Mouse (Mus musculus): ENCODE data around the gene Ripk1. TPM values are rescaled to one million over a fixed set of nuclear protein-coding genes. Genes with fewer than 3 reads are reported as not detected.

Ripk1 gene
- 19.6 and 20.2 TPM in 2 replicates for polyA plus RNA-seq (2016; fragmentation: Nextera tagmentation; extraction: Ambion mirVana)

DNA sequence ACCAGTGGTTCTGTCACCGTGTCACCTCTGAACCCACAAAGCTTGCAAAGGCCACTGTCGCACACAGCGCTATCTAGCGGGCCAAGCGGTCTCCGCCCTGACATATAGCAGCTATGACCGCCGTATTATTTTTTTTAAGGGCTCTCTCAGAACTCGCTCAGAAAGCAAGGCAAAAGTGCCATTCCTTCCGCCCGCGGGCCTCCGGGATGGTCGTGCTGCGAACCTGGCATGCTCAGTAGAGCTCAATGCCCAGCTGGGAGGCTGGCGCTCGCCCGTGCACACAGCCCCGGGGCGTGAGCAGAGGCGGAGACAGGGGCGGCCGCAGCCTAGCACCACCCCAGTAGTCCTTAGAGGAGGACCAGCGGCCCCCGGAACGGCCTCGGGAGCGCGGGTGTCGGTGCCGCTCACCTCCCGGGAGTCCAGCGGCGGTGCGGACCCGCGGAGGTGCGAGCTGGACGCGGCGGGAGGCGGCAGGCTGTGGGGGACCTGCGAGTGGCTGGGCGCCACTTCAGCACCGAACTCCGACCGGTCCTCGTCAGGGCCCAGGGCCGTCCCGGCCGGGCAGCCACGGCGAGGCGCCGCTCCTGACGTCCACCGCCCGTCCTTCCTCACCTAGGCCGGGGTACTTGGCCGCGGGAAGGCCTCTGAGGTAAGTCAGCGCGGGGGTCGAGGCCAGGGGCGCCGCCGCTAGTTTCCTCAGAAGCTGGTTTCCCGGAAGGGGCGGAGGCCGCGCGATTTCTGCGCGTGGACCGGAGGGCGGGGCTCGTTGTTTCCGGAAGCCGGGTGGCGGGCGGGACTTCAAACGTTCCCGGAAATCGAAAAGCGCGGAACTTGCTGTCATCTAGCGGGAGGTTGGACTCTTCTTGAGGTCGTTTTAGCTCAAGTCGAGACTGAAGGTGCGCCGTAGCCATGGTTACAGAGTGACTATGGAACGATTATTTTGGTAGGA, at the start of gene Ripk1, which contains the start of gene Serpinb6a:
Gene Ripk1 (plus strand): TSS at position 306 of the 949 bp plus-strand sequence.
Gene Serpinb6a (minus strand): TSS at position 737 of the 949 bp plus-strand sequence.
- WGBS (ENCODE audit: insufficient replicate concordance): under 1% methylated on average over 92 of the region's 92 CpGs
- H3K9ac ChIP-seq: peak within 1 kb of the TSS; percentile 89
- no peaks in the 10 kb centered on the region for H3K9me3 ChIP-seq (replicated peaks)
- peak within 1 kb of the TSS; percentile 90 for H3K27ac ChIP-seq
- H3K4me2 ChIP-seq: peak within 1 kb of the TSS; percentile 92
- peaks cover 3% of the 10 kb centered on the region; the same call in 1 of the 2 replicates for H3K36me3 ChIP-seq
- H3K4me3 ChIP-seq: peak within 1 kb of the TSS; percentile 92
- ATAC-seq: peak; percentile 99
- H3K27me3 ChIP-seq (replicated peaks): no peaks in the 10 kb centered on the region
- H3K4me1 ChIP-seq: peaks cover 41% of the 10 kb centered on the region

DNA sequence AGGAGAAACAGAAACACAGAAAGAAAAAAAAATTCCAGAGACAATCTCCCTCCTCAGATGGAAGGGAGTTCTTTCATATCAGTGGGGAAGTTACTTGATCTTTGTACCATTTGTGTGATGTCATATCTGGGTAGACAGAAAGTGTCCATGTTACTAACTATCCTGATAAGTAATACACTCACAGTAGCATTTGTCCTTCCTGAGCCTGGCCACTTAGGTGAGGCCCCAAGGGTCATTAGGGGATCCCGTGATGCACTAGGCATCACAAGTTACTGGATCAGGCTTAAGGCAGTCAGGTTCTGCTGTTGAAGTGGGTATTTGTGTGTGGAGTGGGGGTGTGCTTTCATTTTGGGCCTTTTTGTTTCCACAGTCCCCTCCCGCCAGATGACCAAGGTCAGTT, 49.2 kb upstream of the Ripk1 start:
- no peak overlapping the region for H3K4me3 ChIP-seq
- no peaks in the 10 kb centered on the region for H3K4me1 ChIP-seq
- no peak for ATAC-seq
- no peak overlapping the region for H3K9ac ChIP-seq
- no peak overlapping the region for H3K27ac ChIP-seq
- H3K27me3 ChIP-seq (replicated peaks): no peaks in the 10 kb centered on the region
- WGBS (ENCODE audit: insufficient replicate concordance): 59% methylated on average over 2 of the region's 2 CpGs
- H3K36me3 ChIP-seq: no peaks in the 10 kb centered on the region
- no peaks in the 10 kb centered on the region for H3K9me3 ChIP-seq (replicated peaks)
- H3K4me2 ChIP-seq: no peak overlapping the region

DNA sequence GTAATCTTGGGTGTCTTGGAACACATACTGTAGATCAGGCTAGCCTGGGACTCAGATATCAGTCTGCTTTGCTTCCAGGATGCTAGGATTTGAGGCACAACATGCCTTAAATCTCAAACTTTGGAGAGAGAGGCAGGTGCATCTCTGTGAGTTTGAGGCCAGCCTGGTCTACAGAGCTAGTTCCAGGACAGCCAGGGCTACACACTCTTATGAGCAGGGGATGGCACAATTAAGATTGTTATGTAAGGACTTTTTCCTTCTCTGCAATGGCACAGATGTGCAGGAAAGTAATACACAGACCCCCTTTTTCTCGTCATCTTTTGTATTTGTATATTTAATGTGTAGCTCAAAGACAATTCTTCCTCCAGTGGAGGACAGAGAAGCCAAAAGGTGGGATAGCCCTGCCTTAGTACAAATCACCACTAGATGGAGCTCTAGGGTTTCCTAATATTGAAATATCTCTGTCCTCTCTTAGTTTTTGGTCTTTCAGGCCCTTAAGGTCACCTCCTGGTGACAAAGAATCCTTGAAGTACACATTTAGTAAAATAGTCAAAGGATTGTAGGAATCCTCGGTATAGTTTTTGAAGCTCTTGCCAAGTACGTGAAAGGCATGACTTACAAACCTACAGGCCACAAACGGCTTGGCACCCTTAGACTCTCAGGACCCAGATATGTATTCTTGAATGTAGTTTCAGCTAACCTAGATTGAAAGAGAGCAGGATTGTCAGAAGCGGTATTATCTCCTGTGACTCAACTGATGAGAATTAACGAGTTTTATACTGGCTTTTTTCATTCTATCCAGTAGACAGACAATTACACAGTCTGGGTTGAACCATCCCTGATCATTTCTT, 45.4 kb upstream of the Ripk1 start:
- H3K9me3 ChIP-seq (replicated peaks): no peaks in the 10 kb centered on the region
- no peak overlapping the region for H3K9ac ChIP-seq
- H3K4me3 ChIP-seq: no peak overlapping the region
- 36% methylated on average over 6 of the region's 6 CpGs for WGBS (ENCODE audit: insufficient replicate concordance)
- H3K36me3 ChIP-seq: no peaks in the 10 kb centered on the region
- H3K27me3 ChIP-seq (replicated peaks): no peaks in the 10 kb centered on the region
- ATAC-seq: no peak
- no peak overlapping the region for H3K4me2 ChIP-seq
- H3K27ac ChIP-seq: no peak overlapping the region
- no peaks in the 10 kb centered on the region for H3K4me1 ChIP-seq

DNA sequence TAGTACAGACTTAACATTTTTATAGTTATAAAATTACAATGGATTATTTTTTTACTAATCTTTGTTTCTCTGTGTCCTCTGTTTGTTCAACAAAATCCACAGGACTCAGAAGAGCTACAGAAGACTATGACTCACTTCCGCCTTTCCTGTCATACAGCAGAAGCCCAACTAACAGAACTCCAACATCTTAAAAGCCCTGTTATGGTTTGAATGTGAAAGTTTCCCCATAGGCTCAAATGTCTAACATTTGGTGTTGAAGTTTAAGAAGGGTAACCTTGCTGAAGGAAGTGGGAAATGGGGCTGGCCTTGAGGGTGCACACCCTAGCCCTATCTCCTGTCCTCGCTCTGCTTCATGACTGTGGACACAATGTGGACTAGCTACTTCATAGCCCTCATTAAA, 42.4 kb upstream of the Ripk1 start:
- 0 out of 2 replicates have a peak, but pooled peaks cover 4% of the 10 kb centered on the region for H3K4me1 ChIP-seq
- no peak for ATAC-seq
- 69% methylated on average over 2 of the region's 2 CpGs for WGBS (ENCODE audit: insufficient replicate concordance)
- H3K4me2 ChIP-seq: no peak overlapping the region
- H3K36me3 ChIP-seq: no peaks in the 10 kb centered on the region
- no peak overlapping the region for H3K27ac ChIP-seq
- H3K27me3 ChIP-seq (replicated peaks): no peaks in the 10 kb centered on the region
- H3K9me3 ChIP-seq (replicated peaks): no peaks in the 10 kb centered on the region
- no peak overlapping the region for H3K9ac ChIP-seq
- no peak overlapping the region for H3K4me3 ChIP-seq

DNA sequence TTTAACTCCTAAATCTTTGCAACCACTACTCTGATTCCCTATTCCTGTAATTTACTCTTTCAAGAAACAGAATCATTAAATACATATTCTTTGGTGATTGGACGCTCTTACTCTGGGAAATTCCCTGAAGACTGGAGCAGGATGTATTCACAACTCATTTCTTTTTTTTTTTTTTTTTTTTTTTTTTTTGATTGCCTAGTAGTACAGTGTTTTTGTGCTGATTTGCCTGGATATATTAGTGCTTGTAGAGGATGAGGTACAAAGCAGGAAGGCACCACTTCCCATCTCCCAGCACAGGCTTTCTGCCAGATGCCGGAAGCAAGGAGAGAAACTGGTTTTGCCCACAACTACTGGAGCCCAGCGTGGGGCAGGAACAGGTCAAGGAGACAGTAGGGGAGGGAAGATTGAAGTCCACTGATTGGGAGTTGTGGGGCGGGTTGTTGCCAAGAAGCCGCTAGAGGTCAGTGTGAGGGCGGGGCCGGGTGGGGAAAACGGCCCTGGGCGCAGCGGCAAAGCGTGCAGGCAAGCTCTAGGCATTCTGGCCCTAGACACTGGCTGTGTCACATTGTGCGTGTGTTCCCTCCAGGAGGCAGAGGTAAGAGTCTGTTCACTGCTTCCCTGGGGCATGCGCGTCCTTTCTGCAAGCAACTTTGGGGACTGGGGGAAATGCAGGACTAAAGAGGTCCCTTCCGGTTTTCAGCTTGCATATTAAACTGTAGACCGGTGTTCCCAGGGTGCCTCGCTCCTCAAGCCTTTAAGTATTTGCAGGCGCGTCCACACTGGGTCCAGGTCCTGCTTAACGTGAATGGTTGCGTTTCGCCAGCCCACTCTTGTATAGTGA, 37.7 kb upstream of the Ripk1 start, which contains the start of gene Nqo2:
Gene Nqo2 (plus strand): TSS at position 482 of the 841 bp plus-strand sequence.
- peak; percentile 81 for ATAC-seq
- H3K4me3 ChIP-seq: peak within 1 kb of the TSS; percentile 67
- no peaks in the 10 kb centered on the region for H3K9me3 ChIP-seq (replicated peaks)
- WGBS (ENCODE audit: insufficient replicate concordance): 2% methylated on average over 22 of the region's 22 CpGs
- H3K36me3 ChIP-seq: 0 out of 2 replicates have a peak, but pooled peaks cover 3% of the 10 kb centered on the region
- H3K4me1 ChIP-seq: peaks cover 28% of the 10 kb centered on the region
- peak within 1 kb of the TSS; percentile 71 for H3K9ac ChIP-seq
- H3K27me3 ChIP-seq (replicated peaks): no peaks in the 10 kb centered on the region
- H3K4me2 ChIP-seq: peak within 1 kb of the TSS; percentile 79
- peak within 1 kb of the TSS; percentile 85 for H3K27ac ChIP-seq

DNA sequence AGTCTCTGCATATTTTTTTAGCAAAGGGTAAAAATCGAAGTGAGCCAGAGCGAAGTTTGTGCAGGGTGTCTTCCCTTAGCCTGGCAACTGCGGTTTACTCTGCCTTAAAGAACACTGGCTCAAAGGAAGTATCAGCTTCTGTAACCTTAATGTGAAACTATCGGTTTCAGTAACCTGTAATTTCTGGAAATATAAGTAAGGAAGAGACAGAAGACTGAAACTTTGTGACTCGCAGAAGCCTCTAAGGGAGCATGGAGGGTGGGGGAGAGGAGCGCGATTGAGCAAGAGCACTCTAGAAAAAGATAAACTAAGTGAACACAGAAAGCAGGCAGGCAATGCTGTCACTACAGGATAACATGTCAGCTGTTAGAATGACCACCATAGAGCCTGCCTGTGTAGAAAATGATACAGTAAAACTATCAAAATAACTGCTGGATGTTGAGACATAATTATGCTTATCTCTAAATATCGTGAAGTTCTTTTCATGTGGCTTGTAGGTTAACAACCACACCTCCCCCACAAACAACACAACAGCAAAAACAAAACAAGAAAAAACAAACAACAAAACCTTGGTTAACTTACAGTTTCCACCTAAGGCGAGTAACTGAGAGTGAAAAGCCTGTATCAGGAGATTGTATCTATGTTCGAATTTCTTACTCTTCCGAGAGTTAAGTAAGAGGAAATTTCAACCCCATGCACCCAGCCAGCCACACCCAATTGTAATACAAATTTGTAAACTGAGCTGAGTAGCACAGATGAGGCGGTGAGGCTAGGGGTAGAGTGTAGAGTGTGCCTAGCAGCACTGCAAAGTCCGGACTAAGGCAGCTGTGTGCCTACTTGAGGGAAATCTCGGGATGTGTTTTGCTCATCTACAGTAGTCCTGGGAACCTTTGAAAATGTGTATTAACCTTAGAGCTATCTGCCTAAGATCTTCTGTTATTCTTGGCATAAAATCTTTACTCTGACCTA, 36.8 kb upstream of the Ripk1 start:
- WGBS (ENCODE audit: insufficient replicate concordance): 9% methylated on average over 14 of the region's 14 CpGs
- Histone ChIP-seq H3K36me3 (0 out of 2 replicates have a peak, but pooled peaks cover 3% of the 10 kb centered on the region), H3K9me3 (replicated peaks) (no peaks in the 10 kb centered on the region), H3K9ac (peak overlapping the region; percentile 71), H3K27me3 (replicated peaks) (no peaks in the 10 kb centered on the region), H3K4me1 (peaks cover 28% of the 10 kb centered on the region), H3K4me3 (peak overlapping the region; percentile 67), H3K27ac (peak overlapping the region; percentile 85), H3K4me2 (peak overlapping the region; percentile 79)
- peak; percentile 82 for ATAC-seq

DNA sequence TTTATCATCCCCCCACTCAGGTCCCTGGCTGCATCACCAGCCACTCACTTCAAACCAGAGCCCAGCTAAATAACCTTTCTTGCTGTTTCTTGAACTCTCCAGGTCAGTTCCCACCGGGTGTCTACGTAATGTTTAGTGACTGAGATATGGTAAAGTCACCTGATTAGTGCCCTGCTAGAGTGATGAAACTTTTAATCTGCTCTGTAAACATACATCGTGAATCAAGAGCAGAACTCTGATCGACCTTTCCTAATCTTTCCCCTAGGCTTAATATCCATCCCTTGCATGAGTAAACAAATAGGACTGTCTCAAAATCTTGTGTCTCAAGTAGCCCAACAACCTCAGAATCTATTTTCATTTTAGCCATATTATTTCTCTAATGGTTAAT, 36.1 kb upstream of the Ripk1 start:
- peak overlapping the region; percentile 85; the same call in 1 of the 2 replicates for H3K27ac ChIP-seq
- H3K4me3 ChIP-seq: peak overlapping the region; percentile 67
- 45% methylated on average over 4 of the region's 4 CpGs for WGBS (ENCODE audit: insufficient replicate concordance)

DNA sequence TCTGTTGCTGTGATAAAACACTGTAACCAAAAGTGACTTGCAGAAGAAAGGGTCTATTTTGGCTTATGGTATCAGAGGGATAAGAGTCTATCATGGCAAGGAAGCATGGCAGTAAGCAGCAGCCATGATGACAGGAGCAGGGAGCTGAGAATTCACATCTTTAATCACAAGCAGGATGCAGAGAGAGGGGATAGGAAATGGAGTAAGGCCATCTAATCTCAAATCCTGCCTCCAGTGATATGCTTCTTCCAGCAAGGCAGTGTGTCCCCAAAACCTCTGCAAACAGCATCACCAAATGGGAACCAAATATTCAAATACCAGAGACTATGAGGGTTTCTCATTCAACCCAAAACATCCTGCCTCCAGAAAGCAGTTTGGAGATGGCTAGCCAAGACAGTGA, 35.6 kb upstream of the Ripk1 start:
- no peak overlapping the region for H3K27ac ChIP-seq
- H3K9ac ChIP-seq: no peak overlapping the region
- H3K4me1 ChIP-seq: peaks cover 28% of the 10 kb centered on the region
- H3K4me2 ChIP-seq: no peak overlapping the region
- no peak overlapping the region for H3K4me3 ChIP-seq
- no peak for ATAC-seq
- H3K36me3 ChIP-seq: 0 out of 2 replicates have a peak, but pooled peaks cover 8% of the 10 kb centered on the region
- no peaks in the 10 kb centered on the region for H3K9me3 ChIP-seq (replicated peaks)
- H3K27me3 ChIP-seq (replicated peaks): no peaks in the 10 kb centered on the region

More for the DNA sequence above, 36.1 kb upstream of the Ripk1 start:
- Histone ChIP-seq H3K4me2 (peak overlapping the region; percentile 79), H3K36me3 (0 out of 2 replicates have a peak, but pooled peaks cover 8% of the 10 kb centered on the region), H3K9ac (peak overlapping the region; percentile 71; the same call in 1 of the 2 replicates), H3K9me3 (replicated peaks) (no peaks in the 10 kb centered on the region), H3K27me3 (replicated peaks) (no peaks in the 10 kb centered on the region), H3K4me1 (peaks cover 28% of the 10 kb centered on the region)
- no peak for ATAC-seq

DNA sequence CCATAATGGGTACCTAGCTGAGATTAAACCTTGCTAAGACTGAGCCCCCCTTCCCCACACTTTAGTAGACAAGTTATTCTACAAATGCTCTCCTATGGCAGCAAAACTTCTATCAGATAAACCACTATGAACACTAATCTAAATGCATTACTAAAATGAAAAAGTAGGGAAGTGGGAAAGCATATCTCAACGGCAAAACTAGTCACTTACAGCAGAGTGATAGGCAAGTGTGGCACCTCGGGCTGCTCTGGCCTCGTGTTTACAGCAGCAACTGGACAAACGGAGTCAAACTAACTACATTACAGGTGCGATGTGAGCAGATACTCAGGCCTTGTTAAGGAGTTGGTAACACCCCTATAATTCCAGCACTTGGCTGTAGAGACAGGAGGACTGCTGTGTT, 12.5 kb upstream of the Ripk1 start:
- Histone ChIP-seq H3K9ac (no peak overlapping the region), H3K4me2 (no peak overlapping the region), H3K27me3 (replicated peaks) (no peaks in the 10 kb centered on the region), H3K36me3 (peaks cover 26% of the 10 kb centered on the region), H3K4me3 (no peak overlapping the region), H3K27ac (no peak overlapping the region), H3K4me1 (0 out of 2 replicates have a peak, but pooled peaks cover 4% of the 10 kb centered on the region), H3K9me3 (replicated peaks) (no peaks in the 10 kb centered on the region)
- WGBS (ENCODE audit: insufficient replicate concordance): 56% methylated on average over 5 of the region's 5 CpGs
- ATAC-seq: no peak

DNA sequence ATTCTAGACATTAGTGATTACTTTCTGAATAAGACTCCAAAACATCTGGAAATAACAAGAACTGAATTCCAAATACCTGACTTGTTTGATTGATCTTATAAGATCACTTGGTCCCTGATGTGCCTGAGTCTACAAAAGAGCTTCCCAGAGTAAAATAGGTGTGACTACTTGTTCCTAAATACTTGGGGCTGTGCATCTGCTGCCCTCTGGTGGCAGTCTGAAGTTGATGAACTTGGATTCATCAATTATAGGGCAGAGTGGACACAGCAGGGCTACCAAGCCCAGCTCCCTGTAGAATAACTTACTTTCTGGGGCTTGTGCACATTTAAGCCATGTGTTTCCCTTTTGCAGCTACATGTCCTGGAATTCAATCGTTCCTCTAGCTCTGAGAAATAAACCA, 7.0 kb upstream of the Ripk1 start:
- no peak for ATAC-seq
- H3K27me3 ChIP-seq (replicated peaks): no peaks in the 10 kb centered on the region

More for the DNA sequence above, 7.0 kb upstream of the Ripk1 start:
- H3K4me1 ChIP-seq: 0 out of 2 replicates have a peak, but pooled peaks cover 4% of the 10 kb centered on the region
- H3K4me2 ChIP-seq: no peak overlapping the region
- H3K36me3 ChIP-seq: no peaks in the 10 kb centered on the region; the same call in 1 of the 2 replicates
- H3K4me3 ChIP-seq: no peak overlapping the region
- WGBS (ENCODE audit: insufficient replicate concordance): 16% methylated on average over 1 of the region's 1 CpGs
- H3K9ac ChIP-seq: no peak overlapping the region
- H3K9me3 ChIP-seq (replicated peaks): no peaks in the 10 kb centered on the region
- H3K27ac ChIP-seq: no peak overlapping the region

Measured in liver, embryonic 12.5 days (tissue).